Mouse (Mus musculus): Measurements from ENCODE around the gene Smg6. TPM values are rescaled to one million over a fixed set of nuclear protein-coding genes. Genes with fewer than 3 reads are reported as not detected.
A peak's percentile ranks its signal among the peaks of the same experiment; 100 is the strongest.

Smg6 gene
- total RNA-seq, 1 experiment from 2014 or later = 25.4 TPM

DNA sequence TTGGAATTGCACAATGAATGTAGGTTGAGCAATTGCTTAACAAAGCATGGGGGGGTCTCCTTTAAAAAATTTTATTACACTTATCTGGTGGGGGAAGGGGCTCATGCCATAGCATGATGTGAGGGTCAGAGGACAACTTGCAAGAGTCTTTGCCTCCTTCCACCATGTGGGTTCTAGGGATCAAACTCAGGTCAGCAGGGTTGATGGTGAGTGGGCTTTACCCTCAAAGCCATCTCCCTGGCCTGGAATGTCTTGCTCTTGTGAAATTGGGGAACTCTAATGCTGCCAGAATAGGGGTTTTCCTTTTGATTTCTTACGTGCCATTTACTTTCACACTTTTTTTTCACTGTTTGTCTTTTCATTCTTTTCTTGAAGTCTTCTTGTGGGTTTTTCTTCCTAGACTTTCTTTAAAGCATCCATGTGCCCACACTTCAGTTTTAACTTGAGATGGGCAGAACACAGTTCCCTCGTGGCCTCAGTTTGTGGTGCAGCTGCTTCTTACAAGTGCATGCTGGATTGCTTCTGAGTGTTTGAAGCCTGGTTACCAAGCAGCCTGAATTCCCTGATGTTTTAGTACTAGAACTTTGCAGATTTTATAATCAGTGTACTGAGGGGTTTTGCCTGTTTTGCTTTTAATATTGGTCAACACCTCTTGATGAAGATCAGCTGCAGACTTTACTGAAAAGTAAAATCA, 147.5 kb downstream of the Smg6 start:
- ATAC-seq (replicated peaks; ENCODE audit: insufficient number of reproducible peaks, low FRiP score, low TSS enrichment, poor library complexity, severe bottlenecking) = no peak

- ATAC-seq (replicated peaks; ENCODE audit: insufficient number of reproducible peaks, low FRiP score, low TSS enrichment, poor library complexity, severe bottlenecking) = no peak
These were observed 148.1 kb downstream of the Smg6 start for GRCm38 (mm10) chr11:75073696-75074095.

DNA sequence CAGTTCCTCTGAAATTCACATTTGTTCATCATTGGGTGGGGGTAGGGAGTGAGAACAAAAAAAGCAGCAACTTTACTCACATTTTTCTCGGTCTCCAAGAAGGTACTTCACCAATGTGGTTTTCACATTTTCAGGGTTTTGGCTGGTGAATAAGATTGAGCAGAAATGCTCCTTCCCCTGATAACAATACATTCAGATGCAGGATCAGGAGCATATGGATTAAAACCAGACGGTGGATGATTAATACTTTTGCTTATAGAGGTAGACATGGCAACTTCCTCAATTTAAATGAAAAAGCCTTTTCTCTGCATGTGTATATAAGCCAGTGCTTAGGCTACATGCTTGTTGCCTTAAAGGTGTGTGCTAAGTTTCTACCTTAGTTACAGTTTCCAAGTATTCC, 148.9 kb downstream of the Smg6 start:
- ATAC-seq (replicated peaks; ENCODE audit: insufficient number of reproducible peaks, low FRiP score, low TSS enrichment, poor library complexity, severe bottlenecking) = no peak

- no peak for ATAC-seq (replicated peaks; ENCODE audit: insufficient number of reproducible peaks, low FRiP score, low TSS enrichment, poor library complexity, severe bottlenecking)
These were observed 153.0 kb downstream of the Smg6 start for GRCm38 (mm10) chr11:75078616-75079015.

DNA sequence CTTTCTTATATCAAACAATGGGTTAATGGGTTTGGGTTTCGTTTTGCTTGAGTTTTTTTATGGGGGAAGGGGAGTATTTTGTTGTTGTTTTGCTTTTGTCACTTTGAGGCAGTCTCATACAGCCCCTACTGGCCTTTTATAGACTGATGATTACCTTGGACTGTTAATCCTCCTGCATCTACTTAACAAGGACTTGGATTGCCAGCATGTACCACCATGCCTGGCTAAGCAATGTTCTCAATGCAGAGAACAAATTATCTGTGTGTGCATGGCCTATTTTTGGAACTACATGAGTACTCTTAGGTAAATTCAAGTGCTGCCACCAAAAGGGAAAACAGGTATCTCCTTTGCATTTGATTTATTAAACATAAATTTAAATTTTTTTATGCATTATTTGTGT, 157.4 kb downstream of the Smg6 start:
- ATAC-seq (replicated peaks; ENCODE audit: insufficient number of reproducible peaks, low FRiP score, low TSS enrichment, poor library complexity, severe bottlenecking) = no peak

- ATAC-seq (replicated peaks; ENCODE audit: insufficient number of reproducible peaks, low FRiP score, low TSS enrichment, poor library complexity, severe bottlenecking) = peak; percentile 85
These were observed 166.5 kb downstream of the Smg6 start for GRCm38 (mm10) chr11:75092159-75092558.

GRCm38 (mm10) chr11:75092656-75093055, 167.0 kb downstream of the Smg6 start:
- ATAC-seq (replicated peaks; ENCODE audit: insufficient number of reproducible peaks, low FRiP score, low TSS enrichment, poor library complexity, severe bottlenecking) = no peak

GRCm38 (mm10) chr11:75094759-75095158, 169.1 kb downstream of the Smg6 start:
- ATAC-seq (replicated peaks; ENCODE audit: insufficient number of reproducible peaks, low FRiP score, low TSS enrichment, poor library complexity, severe bottlenecking) = no peak

DNA sequence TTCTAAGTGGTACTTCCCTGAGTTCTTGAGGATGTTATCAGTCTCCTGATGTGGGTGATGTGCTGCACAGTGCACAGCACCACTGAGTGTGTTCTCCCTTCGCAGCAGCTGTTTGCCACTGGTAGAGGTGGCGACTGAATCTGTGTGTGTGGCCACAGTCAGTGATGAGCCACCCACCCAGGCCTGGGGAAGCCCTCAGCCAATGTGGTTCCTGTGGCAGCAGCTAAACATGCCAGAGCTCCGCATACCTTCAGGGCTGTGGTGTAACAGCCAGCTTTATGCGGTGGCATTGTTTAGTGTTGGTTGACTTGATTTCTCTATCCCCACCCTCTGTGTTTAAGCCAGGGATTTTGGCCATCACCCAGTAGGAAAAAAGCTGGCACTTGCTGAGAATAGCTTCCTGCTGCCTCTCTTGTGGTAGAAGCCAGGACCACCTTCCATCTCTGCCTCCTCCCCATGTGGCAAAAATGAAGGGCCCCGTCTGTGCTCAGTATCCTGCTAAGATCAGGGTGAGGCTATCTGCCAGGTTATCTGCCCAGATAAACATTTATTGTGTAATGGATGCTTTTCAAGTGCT, 177.2 kb downstream of the Smg6 start:
- no peak for ATAC-seq (replicated peaks; ENCODE audit: insufficient number of reproducible peaks, low FRiP score, low TSS enrichment, poor library complexity, severe bottlenecking)

DNA sequence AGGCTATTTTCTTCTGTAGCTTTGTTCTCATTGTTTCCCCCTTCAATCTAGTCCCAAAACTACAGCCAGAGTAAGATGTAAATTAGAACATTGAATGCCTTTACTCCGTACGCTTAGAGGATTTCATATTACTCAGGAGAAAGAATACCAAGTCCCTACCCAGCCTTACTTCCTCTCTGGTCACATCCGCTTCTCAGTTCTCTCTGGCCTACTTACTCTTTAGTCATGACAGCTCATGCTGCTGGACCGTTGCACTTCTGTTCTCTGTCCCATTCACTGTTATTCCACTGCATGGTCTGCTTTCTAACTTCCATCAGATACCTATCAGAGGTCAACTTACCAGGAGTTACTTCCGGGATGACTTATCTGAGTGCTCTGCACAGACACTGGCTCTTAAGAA, 181.0 kb downstream of the Smg6 start:
- peak; percentile 82 for ATAC-seq (replicated peaks; ENCODE audit: insufficient number of reproducible peaks, low FRiP score, low TSS enrichment, poor library complexity, severe bottlenecking)

- ATAC-seq (replicated peaks; ENCODE audit: insufficient number of reproducible peaks, low FRiP score, low TSS enrichment, poor library complexity, severe bottlenecking) = no peak
These were observed 183.3 kb downstream of the Smg6 start for GRCm38 (mm10) chr11:75108909-75109308.

DNA sequence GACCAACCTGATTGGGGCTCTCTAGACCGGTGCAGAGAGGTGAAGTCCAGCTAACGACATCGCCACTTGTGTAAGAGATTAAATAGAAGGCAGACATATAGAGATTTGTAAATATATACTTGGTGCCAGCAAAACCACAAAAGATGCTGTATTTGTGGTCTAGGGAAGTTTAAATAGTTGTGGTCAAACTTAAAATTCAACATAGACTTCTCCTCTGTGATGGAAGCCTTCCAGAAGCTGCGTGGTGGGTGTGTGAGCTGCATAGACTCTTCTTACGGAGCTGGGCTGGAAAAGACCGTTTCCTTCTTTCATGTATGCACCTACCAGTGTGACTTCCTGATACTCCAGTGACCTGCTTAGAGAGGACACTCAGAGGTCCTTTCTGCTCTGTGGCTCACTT, 190.8 kb downstream of the Smg6 start:
- no peak for ATAC-seq (replicated peaks; ENCODE audit: insufficient number of reproducible peaks, low FRiP score, low TSS enrichment, poor library complexity, severe bottlenecking)

DNA sequence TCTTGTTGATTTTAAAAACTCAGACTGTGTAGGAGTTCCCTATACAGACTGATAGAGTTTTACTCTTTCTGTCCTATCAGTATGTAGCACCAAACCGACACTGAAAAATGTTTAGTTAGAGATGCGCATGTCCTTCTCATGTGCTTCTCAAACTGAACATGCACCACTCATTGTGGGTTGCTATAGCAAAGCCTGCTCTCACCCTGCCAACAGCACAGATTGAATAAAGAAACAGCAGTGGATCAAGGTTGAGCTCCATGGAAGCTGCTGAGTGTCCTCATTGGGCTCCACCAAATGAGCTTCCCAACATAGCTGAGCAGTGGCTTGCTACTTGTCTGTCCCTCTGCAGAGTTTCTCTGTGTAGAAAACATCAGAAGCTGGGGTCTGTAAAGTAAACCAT, 192.5 kb downstream of the Smg6 start:
- ATAC-seq (replicated peaks; ENCODE audit: insufficient number of reproducible peaks, low FRiP score, low TSS enrichment, poor library complexity, severe bottlenecking) = no peak

- no peak for ATAC-seq (replicated peaks; ENCODE audit: insufficient number of reproducible peaks, low FRiP score, low TSS enrichment, poor library complexity, severe bottlenecking)
These were observed 193.7 kb downstream of the Smg6 start for GRCm38 (mm10) chr11:75119298-75119697.

DNA sequence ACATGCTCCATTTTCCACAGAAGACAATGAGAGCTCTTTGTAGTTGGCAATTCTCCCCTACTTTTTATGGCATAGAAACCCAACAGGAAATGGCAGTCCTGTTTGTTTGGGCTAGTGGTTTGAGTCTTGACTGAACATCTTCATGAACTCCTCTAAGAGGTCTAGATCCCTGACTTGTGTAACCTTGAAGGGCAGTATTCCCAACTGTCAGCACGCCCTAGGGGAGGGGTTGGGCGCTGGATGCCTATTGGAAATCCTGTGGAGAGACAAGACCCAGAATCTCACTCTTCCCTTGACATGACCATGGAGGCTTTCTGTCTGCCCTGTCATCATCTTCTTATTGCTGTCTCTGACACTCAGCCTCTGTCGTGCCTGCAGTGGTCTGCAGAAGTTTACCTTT, 194.2 kb downstream of the Smg6 start:
- no peak for ATAC-seq (replicated peaks; ENCODE audit: insufficient number of reproducible peaks, low FRiP score, low TSS enrichment, poor library complexity, severe bottlenecking)

DNA sequence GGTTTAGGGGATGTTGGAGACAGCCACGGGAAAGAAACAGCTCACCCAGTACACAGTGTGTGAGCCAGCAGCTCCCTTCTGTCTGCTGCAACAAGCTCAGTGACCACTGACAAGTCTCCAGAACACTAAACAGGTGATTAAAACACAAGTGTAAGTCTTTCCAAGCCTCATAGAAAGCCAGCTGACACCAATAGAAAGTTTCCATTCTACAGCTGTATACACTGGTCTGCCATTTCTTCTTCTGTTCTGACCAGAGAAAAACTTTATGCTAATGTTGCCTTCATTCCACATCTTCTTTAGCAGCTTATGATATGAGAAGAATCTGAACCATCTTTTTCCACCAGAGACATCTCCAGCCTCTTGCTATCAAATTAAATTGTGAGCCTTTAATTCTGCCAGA, 195.7 kb downstream of the Smg6 start:
- ATAC-seq (replicated peaks; ENCODE audit: insufficient number of reproducible peaks, low FRiP score, low TSS enrichment, poor library complexity, severe bottlenecking) = no peak

DNA sequence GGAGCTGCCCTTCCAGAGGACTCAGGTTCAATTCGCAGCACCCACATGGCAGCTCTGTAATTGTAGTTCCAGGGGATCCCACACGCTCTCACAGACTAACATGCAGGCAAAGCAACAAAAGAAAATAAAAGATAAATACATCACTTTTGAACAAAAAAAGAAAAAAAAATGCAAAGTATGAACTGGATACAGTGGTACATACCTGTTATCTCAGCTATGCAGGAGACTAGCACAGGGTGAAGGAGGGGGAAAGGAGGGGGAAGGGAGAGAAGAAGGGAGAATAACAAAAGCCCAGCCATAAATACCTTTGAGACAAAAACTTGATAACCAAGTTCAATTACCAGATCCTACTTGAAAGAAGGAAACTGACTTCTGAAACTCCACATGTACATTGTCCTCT, 198.8 kb downstream of the Smg6 start:
- ATAC-seq (replicated peaks; ENCODE audit: insufficient number of reproducible peaks, low FRiP score, low TSS enrichment, poor library complexity, severe bottlenecking) = no peak

DNA sequence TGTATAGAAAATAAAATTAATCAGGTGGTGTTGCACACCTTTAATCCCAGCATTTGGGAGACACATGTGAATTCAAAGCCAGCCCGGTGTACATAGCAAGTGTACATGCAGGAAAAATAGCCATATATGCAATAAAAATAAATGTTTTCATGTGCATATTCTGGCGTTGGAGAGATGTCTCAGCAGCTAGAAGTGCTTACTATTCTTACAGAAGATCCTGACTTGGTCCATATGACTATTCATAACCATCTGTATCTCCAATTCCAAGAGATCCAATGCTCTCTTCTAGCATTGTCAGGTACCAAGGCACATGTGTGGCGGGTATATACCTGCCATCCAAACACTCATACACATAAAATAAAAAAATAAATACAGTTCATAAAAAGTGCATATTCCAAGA, 200.8 kb downstream of the Smg6 start:
- ATAC-seq (replicated peaks; ENCODE audit: insufficient number of reproducible peaks, low FRiP score, low TSS enrichment, poor library complexity, severe bottlenecking) = no peak

- no peak for ATAC-seq (replicated peaks; ENCODE audit: insufficient number of reproducible peaks, low FRiP score, low TSS enrichment, poor library complexity, severe bottlenecking)
These were observed 203.9 kb downstream of the Smg6 start for GRCm38 (mm10) chr11:75129481-75129880.

DNA sequence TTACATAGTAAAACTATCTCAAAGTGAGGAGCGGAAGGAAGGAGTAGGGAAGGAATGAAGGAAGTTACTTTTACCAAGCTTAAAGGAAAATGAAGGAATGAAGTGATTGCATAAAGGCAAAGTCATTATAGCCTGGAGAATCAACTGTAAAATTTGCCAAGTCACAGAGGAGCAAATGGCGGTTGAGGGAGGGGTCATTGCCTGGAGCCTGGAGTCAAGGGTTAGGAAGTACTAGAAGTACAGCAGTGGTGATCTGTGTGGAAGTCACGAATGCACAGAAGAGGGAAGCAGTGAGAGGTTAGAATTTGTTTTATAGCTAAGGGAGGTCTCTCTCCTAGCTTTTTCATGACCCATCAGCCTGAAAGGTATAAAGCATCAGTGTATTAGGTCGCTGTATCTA, 205.7 kb downstream of the Smg6 start:
- no peak for ATAC-seq (replicated peaks; ENCODE audit: insufficient number of reproducible peaks, low FRiP score, low TSS enrichment, poor library complexity, severe bottlenecking)

GRCm38 (mm10) chr11:75132278-75132677, 206.7 kb downstream of the Smg6 start:
- no peak for ATAC-seq (replicated peaks; ENCODE audit: insufficient number of reproducible peaks, low FRiP score, low TSS enrichment, poor library complexity, severe bottlenecking)

All from monocyte, adult 5-6 weeks (primary cell).